Mouse (Mus musculus) adrenal gland, adult 8-10 months (tissue): Measurements from ENCODE around the gene Plrg1. TPM values are rescaled to one million over a fixed set of nuclear protein-coding genes. Genes with fewer than 3 reads are reported as not detected.

Source experiments
- DNase-seq: peaks from one replicate; pipeline ENCODE4 v3.0.0; 2022
- total RNA-seq, 4 experiments: library from RNA; stranded (reverse); gene quantifications; 2 replicates each; pipeline ENCODE4 v1.2.4; 2022

The Plrg1 gene
- total RNA-seq, 4 experiments from 2014 or later: 46.5 to 54.5 (median 49.4) TPM

- no peak for DNase-seq
These were observed 2.2 kb upstream of the Plrg1 start for GRCm38 (mm10) chr3:83053126-83053525.

DNA sequence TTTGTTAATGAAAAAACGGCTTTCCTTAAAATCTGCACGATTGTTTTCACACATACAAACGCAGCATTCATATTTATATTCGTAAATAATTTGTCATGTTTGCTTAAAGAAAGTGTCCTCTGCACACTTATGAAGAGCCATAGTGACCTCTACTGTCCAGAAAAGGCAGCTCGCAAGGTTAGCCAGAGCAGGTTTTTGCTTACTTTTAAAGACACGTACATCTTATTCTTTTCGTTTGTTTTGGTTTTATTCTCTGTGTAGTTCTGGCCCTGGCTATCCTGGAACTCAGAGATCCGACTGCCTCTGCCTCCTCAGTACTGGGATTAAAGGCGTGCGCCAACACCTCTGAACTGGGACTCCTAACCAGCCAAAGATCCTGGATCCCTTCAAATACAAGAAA is 1.6 kb upstream of the Plrg1 start:
- DNase-seq: no peak

- no peak for DNase-seq
These were observed 563 bp upstream of the Plrg1 start for GRCm38 (mm10) chr3:83054759-83055158.

DNA sequence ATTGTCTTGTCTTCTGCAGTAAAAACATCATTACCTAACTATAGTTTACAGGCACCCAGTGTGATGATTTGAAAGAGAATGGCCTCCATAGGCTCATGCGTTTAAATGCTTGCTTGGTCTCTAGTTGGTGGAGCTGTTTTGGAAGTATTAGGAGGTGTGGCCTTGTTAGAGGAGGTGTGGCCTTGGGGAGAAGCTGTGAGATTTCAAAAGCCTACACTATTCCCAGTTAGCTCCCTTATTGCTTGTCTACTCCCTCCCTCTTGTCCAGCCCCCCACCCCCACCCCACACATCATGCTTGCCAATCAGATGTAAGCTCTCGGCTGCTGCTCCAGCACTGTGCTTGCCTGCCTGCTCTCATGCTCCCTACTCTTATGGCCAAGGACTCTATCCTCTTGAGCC is 1.7 kb downstream of the Plrg1 start:
- DNase-seq: no peak

GRCm38 (mm10) chr3:83067920-83068319 is 12.6 kb downstream of the Plrg1 start:
- no peak for DNase-seq

- no peak for DNase-seq
These were observed 13.5 kb downstream of the Plrg1 start for GRCm38 (mm10) chr3:83068869-83069268.

DNA sequence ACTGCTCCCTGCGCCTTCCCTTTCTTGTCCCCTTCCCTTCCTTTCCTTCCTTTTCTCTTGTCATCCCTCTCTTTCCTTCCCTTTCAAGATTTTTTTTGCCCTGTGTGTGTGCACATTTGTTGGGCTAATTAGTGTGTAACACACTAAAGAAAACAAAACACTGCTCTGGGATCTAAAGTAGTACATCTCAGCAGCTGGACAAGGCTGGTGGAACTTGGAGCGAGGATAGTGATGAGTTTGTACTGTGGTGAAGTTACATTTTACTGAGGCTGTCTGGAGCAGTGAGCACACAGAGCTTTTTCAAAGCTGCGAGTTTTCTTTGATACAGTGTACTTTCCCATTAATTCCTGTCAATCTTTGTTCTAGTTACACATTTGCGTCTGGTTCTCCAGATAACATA is 14.9 kb downstream of the Plrg1 start:
- DNase-seq: no peak

- no peak for DNase-seq
These were observed 21.2 kb downstream of the Plrg1 start for GRCm38 (mm10) chr3:83076563-83076962.

DNA sequence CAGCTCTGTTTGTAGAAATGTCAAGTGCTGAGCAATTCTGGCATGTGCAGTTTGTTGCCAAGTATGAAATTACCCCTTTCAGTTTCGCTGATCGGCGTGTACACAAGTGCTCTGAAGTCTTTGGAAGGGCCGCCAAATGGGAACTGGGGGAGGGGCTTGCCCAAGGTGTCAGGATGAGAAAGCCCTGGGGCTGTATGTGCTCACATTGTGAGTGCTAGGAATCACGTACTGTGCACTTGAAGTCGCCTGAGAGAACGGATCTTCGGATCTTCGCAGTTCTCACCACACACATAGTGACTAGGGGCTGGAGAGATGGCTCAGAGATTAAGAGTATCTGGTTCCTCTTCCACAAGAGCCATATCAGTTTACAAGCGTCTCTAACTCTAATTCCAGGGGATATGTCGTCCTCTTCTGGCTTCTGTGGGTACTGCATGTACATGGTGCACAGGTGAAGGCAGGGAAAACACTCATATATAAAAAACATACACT is 25.3 kb downstream of the Plrg1 start:
- peak; percentile 26 for DNase-seq

DNA sequence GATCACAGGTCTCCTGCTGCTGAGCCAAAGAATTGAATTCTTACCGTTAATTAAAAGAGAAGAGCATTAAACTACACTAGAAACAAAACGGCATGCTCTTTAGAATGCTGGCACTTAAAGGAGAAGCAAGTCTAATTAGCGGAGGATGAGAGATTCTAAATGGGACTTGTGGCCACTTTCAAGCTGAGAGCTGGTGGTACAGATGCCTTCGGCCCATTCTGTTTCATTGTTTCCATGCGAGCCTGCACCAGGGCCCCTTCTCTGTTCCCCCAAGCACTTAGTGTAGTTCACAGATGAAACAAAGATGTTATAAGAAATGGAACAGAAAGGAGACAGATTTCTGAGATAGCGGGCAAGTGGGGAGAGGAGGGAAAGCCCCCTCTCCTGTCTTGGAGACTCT is 42.3 kb downstream of the Plrg1 start:
- no peak for DNase-seq

- no peak for DNase-seq
These were observed 43.3 kb downstream of the Plrg1 start for GRCm38 (mm10) chr3:83098546-83099034.

DNA sequence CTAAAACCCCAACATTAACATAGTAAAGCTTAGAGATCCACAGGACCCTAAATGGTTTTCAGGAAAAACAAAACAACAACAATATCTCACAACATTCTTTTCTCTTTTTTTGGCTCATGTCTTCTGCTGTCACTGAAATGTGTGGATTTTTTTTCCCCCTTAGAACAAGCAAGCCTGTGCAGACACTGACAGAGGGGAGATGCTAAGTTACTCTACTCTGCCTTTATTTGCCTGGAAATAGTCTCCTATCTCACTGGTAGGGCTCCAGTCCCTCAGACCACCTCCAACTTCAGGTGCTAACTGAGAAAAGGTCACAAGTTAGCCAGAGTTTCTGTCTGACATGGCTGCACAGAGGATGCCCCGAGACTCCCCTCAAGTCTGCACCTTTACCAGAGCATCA is 43.8 kb downstream of the Plrg1 start:
- DNase-seq: no peak

GRCm38 (mm10) chr3:83099651-83100050 is 44.3 kb downstream of the Plrg1 start:
- no peak for DNase-seq

- no peak for DNase-seq
These were observed 47.0 kb downstream of the Plrg1 start for GRCm38 (mm10) chr3:83102286-83102685.

- no peak for DNase-seq
These were observed 54.8 kb downstream of the Plrg1 start for GRCm38 (mm10) chr3:83110163-83110562.

DNA sequence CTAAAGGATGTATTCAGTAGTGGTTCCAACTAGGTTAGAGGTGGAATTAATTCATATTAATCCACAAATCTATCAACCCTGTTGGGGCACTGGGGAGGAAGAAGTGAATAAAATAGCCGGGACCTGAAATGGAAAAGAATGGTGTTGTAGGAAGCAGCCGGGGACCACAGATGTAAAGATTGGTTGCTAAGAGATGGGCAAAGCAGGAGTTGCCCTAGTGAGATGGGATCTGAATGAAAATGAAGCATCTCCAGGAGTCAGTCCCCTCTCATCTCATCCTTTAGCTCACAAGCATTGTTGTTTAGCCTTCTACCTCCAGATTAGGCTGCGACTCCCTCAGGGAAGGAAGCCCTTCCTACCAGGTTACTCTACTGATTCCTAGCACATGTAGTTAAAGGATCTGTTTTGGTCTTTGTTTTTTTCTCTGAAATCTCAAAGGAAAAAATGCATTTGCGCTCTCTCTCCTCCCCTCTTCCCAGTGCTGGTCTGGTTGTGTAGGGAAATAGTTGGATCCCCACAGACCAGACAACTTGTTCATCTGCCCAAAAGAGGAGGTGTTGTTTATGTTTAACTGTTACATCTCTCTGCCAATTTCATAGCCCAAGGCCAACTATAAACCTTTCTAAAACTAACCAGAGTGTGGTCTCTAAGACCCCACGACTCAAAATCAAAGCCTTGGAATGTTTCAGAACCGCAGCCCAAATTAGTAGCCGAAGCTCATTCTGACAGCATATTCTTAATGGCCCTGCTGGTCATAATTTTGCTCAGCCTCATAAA is 56.4 kb downstream of the Plrg1 start:
- DNase-seq: no peak

DNA sequence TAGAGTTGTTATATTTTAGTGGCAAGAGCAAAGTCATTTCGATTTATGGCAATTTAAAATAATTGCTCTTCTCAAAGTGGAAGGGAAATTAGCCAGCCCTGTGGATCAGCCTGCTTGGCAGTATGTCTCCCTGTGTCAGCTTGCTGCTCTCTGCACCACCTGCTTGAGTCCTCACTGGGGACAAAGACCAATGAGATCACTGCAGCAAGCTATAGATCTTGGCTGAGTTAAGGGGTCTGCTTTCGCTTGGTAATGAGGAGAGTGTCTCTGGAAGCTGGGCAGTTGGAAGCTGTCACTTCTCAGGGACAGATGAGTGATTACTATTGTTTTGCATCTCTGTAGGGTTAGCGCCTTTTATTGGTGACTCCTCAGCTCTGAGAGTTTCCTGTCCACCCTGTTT is 57.5 kb downstream of the Plrg1 start:
- DNase-seq: no peak

DNA sequence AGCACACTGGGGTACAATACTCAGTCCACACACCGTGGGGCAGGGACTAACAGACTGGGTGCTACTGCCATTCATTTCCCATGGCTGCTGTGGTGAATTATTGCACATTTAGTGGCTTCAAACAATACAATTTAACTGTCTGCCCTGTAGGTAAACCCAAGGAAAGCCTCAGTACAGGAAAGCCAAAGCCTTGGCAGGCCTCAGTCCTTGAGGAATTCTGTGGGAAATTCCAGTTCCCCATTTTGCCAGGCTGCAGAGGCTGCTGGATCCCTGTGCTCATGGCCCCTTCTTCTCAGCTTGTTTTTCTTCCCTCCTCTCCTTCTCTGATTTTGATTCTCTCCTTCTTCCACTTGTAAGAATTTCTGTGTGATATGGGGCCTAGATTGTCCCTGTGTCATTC is 59.6 kb downstream of the Plrg1 start:
- no peak for DNase-seq

DNA sequence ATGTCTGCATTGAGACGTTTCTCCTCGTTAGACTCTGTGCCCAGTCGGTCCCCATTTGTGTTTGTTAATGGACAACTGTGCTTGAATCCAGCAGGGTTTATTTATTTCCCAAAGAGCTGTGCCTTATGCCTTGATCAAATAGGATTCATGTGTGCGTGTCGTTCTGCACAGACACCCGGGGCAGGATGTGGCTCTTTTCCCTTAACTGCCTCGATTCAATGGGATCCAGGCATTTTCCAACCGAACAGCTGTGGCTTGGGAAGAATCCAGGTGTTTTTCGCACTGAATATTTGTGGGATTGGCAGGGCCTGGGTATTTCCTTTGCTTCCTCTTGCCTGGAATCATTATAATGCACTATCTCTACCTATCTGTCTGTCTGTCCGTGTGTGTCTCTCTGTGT is 62.3 kb downstream of the Plrg1 start:
- DNase-seq: no peak

Other genes starting within 250 kb of the Plrg1 start
- under 1 TPM; 0.17 to 0.43 (median 0.28) TPM for gene Rbm46, start 179.0 kb upstream of the Plrg1 start, total RNA-seq
- gene Lrat, start 151.5 kb upstream of the Plrg1 start, total RNA-seq: under 1 TPM in 2 of 4 experiments, not detected in 2; 0.03 to 0.11 TPM
- gene Fgg, start 47.8 kb upstream of the Plrg1 start, total RNA-seq: 1 to 10 TPM in 1 of 4 experiments, under 1 TPM in 2, not detected in 1; 0.21 to 1.2 (median 0.67) TPM
- gene Fga, start 29.4 kb upstream of the Plrg1 start, total RNA-seq: 1 to 10 TPM in 1 of 4 experiments, under 1 TPM in 1, not detected in 2; 0.93 to 1.6 TPM
- under 1 TPM in 3 of 4 experiments, not detected in 1; 0.10 to 0.46 (median 0.26) TPM for gene Fgb, start 5.7 kb upstream of the Plrg1 start, total RNA-seq
- under 1 TPM; 0.28 to 0.81 (median 0.56) TPM for gene Dchs2, start 72.4 kb downstream of the Plrg1 start, total RNA-seq